Mouse (Mus musculus) activated CD4-positive, CD25-positive, alpha-beta regulatory T cell, adult 4 months (primary cell): Measurements from ENCODE around the gene Pinlyp. TPM values are rescaled to one million over a fixed set of nuclear protein-coding genes. Genes with fewer than 3 reads are reported as not detected.

Source experiments
- ATAC-seq: one replicate; pipeline ENCODE4 v1.8.0; 2017
- polyA plus RNA-seq, 2 experiments: library from polyadenylated mRNA; unstranded; fragments of 100-300 nt; shearing (Covaris generic); gene quantifications; one replicate each; pipeline ENCODE4 v1.2.1; 2017

The Pinlyp gene
- polyA plus RNA-seq, 2 experiments from 2014 or later: not detected

DNA sequence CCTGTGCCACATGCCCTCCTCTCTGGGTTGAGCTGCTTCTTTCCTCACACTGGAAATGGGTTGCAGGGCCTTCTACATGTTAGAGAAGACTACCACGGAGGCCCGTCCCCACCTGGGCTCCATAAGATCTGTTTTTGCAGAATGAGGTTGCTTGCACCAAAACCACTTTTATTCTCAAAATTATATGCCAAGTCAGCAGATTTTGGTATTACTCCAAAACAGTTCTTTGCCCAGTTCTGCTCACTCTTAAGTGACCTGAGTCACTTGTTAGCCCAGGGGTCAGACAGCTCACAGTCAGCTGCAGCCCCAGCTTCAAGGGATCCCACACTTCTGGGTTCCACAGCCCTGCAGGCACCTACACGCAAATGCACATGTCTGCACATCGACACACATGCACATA is 15.5 kb upstream of the Pinlyp start:
- ATAC-seq: no peak

DNA sequence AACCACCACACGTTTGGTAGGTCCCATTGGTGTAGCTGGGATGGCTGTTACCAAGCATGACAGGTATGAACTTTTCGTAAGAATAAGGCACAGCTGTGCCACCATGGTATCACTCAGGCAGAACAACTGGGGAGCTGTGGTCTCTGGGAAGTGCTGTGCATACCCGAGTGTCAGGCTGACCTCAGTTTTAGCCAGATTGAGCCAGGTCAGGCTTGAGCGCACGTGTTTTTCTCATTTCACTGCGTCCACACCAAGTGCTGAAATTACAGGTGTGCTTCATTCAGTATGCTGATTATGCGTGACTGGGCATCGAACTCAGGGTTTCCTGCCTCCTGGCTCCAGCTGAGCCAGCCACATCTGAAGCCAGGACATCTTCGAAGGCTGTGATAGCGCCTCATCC is 9.9 kb upstream of the Pinlyp start:
- ATAC-seq: no peak

DNA sequence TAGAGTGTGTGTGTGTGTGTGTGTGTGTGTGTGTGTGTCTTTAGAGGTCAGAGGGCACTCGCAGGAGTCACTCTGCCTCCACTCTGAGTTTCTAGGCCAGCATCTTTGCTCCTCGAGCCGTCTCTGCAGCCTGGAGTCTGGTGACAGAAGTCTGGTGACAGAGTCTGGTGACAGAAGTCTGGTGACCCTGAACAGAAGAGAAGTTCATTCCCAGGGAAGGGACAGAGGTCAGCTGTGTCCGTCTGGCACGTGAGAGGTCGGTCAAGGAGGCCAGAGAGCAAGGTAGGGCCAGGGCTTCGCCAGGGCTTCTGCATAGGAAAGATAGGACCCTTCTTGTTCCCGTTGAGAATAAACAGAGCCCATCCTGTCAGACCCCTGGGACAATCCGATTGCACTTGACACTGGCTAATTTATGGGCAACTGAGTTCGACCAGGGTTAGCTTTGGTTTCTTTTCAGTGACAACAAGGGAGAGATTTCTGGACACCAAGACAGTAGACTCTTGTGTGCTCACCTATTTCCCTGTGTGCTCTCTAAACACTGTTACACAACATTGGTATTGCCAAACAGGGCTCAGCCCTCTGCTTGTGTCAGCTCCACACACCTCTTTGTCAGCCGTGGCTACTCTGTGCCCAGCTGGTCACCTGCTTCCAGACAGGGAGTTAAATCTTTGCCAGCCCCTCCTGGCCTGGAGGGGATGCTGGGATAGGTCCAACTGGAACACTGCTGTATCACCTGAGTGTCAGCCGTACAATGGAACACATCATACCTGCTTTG is 6.3 kb upstream of the Pinlyp start:
- no peak for ATAC-seq

DNA sequence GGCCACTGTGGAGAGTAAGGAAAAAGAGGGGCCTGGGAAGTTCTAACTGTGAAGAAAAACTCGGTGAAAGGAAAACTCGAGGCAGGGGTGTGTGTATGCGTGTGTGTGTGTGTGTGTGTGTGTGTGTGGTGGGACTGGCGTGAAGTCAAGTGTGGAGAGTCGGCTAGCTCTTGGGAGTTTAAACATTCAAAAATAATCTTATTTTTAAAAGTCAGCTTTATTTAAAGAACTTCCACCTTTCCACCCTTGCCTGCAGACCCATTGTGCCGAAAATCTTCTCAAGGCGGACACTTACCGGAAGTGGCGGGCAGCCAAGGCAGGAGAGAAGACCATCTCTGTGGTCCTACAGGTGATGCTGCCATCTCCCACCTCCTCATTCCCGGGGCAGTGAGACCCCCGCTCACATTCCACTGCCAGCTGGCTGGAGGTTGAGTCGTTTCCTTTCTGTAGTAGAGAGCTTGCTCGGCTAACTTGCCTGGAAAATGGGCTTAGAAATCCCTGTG is 1.7 kb upstream of the Pinlyp start:
- no peak for ATAC-seq

DNA sequence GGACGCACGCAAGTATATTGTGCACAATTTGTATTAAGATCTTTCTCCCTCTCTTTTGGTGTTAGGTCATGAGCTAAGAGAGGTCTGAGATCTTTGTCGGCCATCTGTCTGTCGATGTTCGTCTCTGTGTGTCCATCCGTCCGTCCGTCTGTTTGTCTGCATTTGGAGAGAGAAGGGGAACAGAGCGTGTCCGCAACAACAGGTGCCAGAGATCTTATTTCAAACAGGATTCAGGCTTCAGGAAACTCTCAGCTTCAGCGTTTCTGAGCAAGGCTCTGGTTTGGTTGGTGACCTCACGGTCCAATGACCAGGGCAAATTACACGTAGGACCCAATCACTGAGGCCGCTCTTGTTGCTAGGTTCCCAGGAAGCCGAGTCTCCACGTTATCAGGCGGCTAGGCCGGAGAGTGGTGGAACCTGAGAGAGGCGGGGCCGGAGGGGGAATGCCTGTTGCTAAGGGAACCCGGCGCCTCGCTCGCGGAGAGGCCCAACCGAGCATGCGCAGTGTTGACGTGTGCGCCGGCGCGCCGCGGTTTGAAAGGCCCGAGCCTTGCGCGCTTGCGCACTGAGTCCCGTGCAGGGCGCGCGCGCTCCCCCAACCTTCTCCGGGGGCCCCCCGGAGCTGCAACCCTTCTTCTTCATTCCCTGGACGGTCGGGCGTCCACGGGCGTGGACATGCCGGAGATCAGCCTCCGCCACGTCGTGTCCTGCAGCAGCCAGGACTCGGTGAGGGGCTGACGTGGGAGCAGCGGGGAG is 894 bp upstream of the Pinlyp start:
- peak; percentile 99 for ATAC-seq

DNA sequence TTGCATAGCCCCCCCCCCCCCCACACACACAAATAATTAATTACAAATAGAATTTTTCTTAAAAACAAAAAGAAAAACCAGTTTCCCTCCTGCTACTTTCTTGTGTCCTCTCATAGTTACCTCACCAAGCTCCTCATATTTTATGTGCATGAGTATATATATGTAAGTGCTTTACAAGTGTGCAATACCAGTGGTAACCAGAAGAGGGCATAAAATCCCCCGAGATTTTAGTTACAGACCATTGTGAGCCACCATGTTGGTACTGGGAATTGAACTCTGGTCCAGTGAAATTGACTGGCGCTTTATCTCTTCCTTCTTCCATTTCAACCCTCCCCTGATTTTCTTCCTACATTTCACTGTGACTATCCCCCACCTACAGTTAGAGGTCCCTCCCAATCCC is 1.4 kb downstream of the Pinlyp start:
- no peak for ATAC-seq

DNA sequence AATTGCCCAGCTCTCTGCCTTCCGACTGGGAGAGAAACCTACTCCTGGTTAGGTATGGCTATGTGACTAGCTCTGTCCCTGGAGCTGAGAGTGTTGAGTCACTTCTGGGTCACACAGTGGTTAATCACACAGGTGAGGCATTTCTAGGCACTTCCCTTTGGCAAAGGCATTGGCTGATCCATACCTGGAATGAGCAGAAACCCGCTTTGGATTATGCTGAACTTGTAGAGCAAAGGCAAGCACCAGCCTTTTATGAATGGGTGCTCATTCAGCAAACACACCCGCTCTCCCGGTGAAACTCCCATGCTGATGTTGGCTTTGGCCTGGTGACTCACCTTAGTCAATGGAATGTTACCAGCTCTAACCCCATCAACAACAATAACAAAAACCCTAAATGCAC is 6.2 kb downstream of the Pinlyp start:
- ATAC-seq: no peak

DNA sequence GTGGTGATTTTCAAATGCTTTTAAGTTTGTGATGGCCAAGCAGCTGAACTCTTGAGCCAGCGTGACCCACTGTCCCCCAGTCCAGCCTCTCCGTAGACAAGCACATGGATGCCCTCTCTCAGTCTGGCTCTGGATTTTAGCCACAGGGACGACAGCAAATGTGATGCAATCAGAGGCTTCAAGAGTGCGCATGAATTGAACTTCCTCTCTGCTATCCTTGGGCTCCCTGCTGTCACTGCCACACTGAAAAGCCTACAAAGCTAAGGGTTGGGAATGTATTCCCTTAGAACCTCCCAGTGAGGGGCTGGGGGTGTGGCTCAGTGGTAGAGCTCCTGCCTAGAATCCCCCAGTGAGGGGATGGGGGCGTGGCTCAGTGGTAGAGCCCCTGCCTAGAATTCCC is 7.2 kb downstream of the Pinlyp start:
- no peak for ATAC-seq

DNA sequence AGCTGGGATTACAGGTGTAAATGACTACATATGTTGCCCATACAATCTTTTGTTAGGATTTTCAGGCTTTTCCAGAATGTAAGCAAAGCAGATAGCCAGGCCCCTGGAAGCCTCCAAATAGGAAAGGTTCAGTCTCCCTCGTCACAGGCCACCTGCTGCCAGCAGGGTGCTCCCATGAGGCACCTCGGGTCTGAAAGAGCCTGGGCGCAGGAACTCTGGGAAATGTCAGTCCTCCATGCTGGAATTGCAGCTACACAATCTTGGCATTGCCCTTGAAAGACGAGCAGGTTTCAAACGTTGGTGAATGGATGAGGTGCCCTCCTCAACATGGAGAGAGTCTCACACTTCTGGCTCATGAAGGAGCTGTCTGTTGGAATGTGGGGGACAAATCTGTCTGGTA is 7.8 kb downstream of the Pinlyp start:
- ATAC-seq: no peak

DNA sequence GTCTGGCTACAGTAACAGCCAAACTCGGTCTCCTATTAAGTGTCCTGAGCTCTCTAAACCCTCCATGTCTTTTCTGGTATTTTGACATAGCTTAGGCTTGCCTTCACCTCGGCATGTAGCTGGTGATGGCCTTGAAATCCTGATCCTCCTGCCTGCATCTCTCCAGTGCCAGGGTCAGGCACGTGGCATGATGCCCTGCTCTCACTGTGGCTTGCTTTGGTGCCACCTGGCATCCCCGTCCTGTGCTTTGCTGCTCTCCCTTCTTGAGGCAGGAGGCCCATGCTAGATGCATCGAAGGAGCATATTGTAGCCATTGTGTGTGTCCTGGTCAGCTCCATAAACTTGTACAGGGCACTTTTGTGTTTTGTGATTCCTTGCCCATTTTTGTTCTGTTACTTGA is 8.3 kb downstream of the Pinlyp start:
- no peak for ATAC-seq

DNA sequence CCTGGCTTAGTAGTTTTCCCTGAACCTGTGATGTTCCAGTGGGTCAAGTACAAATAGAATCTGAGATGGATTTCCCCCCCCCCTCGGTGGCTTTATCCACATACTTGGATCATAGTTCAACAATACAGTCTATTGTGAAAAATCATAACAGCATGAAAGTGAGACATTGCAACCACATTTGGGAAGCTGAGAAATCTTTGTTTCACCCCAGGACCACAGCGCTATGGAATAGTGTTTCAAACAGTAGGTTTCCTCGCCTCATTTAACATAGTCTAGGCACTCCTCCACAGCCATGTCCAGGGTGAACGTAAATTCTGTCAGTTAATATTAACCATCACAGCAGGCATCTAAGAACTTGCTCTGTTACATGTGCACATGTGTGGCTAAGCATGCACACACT is 8.8 kb downstream of the Pinlyp start:
- ATAC-seq: no peak

DNA sequence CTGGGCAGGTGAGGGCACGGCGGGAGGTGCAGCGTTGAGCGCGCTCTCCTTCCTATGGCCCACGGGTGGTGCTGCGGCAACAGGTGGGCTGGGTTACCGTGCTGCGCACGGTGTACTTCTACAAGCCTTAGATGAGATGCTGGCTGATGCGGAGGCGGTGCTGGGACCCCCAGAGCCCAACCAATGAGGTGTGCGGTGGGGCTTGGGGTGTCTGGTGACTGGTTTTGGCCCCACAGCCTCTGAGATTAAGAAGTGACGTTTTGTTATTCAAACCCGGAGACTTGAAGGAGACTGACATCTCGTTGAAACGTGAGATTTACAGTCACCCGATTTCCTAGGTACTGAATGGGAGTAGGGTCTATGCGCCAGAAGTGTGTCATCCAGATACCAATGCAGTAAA is 11.6 kb downstream of the Pinlyp start:
- ATAC-seq: no peak

DNA sequence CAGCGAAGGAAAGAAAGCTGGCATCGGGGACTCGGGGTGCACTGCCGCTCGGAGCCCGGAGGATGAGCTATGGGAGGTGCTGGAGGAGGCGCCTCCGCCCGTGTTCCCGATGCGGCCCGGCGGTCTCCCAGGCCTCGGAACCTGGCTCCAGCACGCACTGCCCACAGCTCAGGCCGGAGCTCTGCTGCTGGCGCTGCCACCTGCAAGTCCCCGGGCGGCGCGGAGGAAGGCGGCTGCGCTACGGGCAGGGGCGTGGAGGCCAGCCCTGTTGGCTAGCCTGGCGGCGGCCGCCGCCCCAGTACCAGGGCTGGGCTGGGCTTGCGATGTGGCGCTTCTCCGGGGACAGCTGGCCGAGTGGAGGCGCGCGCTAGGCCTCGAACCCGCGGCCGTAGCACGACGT is 12.1 kb downstream of the Pinlyp start:
- no peak for ATAC-seq

DNA sequence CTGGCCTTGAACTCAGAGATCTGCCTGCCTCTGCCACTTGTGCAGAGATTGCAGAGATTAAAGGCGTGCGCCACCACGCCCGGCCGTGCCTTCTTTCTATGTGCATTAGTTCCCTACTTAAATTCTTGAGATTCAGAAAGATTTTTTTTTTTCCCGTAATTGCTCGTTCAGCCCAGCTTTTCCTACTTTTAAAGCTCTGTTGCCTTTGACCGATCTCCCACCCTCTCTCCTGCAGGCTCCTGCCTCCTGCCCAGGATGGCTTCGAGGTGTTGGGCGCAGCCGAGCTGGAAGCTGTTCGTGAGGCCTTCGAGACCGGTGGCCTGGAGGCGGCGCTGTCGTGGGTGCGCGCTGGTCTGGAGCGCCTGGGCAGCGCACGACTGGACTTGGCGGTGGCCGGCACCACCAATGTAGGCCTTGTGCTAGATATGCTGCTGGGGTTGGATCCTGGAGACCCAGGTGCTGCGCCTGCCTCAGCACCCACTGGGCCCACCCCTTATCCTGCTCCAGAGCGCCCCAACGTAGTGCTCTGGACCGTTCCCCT is 12.8 kb downstream of the Pinlyp start:
- no peak for ATAC-seq

DNA sequence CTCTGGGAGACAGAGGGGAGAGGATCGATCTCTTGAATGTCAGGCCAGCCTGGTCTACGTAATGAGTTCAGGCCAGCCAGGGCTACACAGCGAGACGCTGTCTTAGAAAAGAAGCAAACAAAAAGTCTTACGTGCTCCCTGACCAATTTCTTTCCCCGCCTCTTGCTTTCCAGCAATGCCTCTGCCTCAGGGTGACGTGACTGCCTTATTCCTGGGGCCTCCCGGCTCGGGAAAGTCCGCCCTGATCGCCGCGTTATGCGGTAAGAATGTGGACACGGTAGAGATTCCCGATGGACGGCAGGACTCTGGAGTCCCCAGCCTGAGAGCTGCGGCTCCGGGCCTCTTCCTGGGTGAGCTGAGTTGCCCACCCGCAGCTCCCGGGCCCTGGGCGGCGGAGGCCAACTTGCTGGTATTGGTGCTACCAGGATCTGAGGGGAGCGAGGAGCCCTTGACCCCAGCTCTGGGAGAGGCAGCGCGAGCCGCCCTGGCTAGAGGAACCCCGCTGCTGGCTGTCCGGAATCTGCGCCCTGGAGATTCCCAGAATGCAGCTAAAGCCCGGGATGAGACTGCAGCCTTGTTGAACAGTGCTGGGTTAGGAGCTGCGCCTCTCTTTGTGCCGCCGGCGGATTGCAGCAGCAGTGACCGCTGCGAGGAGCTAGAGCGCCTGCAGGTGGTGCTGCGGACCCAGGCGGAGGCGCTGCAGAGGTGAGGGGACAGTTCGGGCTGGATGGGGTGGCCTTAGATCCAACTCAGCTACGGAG is 14.5 kb downstream of the Pinlyp start:
- no peak for ATAC-seq

DNA sequence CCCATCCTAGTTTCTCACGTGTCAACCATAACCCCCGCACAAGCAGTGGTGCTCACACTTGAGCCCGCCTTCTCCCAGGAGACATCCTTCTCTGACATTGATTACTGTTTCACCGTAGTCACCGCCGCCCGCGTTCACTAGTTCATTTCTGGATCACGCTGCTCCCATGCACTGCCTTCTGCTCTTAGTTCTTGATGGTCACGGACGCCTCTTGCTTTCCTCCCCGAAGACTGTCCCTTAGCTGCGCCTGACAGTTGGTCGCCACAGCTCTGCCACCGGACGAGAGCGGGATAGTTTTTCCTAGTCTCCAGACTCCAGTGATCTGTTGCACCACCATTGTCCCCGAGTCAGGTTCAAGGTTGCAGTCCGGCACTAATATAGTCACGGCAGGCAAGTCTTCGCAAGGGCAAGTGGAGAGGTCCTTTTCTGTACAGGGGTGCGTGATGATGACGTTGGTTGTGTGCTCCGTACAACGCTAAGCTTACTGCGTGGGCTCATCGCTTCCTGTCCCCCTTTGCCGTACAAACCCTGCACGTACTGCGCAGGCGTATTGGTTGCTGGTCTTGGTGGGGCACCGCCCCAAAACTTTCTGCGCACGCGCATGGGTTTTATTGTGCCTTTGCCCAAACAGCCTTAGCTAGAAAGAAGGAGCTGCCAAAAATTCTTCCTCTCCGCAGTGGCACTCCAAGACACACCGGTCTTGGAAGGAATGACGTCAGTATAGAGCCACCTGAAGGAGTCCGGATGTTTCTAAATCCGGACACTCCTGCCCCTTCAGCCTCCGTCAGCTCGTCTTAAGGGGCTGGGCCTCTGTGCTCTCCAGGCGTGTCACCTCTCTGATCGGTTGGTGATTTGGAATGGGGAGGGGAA is 15.6 kb downstream of the Pinlyp start, which contains the start of gene Irgq:
TSS of gene Irgq (plus strand) at position 628 of the 870 bp plus-strand sequence.
- peak; percentile 88 for ATAC-seq

DNA sequence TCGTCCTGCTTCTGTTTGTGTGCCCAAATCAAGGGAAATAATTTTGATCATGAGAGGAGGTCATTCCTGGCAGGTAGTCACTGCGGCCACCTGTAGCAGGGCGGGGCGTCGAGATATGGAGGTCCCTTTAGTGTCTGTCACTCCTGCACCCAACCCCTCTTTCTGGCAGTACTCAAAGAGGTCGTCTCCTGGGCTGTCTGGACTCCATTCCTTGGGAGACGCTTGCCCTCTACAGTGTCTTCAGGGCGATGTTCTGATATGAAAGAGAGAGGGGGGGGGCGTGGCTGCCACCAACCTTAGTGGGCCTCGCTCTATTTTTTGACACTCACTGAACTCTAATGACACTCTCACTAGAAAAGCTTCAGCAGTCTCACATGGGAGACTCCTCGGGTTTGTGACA is 16.3 kb downstream of the Pinlyp start:
- no peak for ATAC-seq

DNA sequence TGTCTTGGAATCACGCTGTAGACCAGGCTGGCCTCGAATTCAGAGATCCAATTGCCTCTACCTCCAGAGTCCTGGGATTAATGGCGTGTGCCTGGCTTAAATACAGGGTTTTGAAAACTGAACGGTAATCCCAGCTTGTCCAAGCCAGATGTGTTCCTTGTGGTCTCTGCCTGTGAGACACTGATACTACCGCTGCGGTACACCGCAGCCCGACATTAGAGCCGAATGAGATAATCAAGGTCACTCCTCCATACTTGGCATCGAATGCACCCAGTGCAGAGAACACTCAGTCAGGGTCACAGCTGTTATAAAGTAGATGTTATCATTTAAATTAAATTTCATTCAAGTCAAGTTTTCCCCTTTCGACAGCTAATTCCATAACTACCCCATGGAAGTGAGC is 17.1 kb downstream of the Pinlyp start:
- no peak for ATAC-seq

DNA sequence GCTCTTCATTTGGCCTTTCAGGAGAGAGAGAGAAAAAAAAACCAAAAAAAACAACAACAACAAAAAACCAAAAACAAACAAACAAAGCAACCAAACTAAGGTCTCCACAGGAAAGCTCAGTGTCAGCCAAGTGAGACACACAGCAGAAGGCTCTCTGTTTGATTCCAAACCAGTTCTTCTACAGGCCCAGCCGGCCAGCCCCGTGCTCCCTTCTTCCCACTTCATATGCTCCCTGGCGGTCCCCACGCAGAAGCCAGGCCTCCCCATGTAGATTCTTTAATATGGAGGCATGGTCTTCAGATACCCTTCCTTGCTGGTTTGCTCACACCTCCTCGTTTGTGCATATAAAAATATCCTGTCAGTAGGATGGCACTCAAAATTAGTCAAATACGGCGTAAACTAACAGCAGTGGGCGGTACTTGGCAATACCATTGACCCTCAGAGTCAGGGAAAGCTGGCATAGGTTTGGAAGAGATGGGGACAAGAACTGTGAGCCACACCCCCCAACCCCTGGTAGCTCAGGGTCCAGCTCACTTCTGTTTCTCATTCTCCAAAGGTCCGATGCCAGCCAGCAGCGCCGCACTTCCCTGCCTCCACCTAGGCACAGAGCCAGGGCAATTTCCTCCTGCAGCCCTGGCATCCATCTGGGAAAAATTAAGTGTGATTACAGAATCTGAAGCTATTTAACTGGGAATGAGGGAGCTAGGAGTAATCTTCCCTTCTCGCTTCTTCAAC is 20.1 kb downstream of the Pinlyp start:
- ATAC-seq: no peak

DNA sequence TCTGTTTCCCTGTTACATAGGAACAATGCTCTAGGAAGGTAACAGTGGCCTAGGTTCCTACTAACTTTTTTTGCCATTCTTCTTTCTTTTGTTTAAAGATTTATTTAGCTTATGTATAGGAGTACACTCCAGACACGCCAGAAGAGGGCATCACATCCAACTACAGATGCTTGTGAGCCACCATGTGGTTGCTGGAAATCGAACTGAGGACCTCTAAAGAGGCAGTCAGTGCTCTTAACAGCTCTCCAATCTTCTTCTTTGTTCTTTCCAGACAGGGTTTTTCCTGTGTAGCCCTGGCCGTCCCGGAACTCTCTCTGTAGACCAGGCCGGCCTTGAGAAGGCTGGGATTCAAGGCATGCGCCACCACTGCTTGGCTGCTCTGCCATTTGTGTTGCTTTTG is 20.9 kb downstream of the Pinlyp start:
- no peak for ATAC-seq

DNA sequence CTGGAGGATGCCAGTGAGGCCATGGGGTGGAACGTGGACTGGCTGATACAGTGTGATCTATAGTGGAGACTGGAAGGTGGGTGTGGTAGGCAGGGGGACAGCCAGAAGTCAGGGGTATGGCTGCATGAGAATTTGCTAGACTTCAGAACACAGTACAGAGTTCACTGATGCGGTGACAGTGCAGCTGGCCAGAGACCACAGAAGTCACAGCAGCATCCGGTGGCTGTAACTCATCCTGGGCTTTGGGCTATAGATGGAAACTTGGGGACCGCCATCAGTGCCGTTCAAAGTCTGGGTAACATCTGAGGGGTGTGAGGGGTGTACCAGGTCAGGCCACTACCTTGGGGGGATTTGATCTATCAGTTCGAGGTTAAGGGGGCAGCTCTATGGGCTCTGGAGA is 22.2 kb downstream of the Pinlyp start:
- no peak for ATAC-seq
